Mouse (Mus musculus): ENCODE measurements around the gene Klhl42.

GRCm38 (mm10) chr6:147145277-147145676 lies 54.1 kb downstream of the Klhl42 start:
- TF ChIP-seq CTCF (IDR thresholded peaks at IDR 0.05; ENCODE audit: low read depth) (no peak), EP300 (IDR thresholded peaks at IDR 0.05; ENCODE audit: low read depth) (no peak)
